Mouse (Mus musculus): ENCODE data around the gene Tex26. TPM values are rescaled to one million over a fixed set of nuclear protein-coding genes. Genes with fewer than 3 reads are reported as not detected.

The Tex26 gene
- total and polyA plus RNA-seq, 3 experiments, result not detected

- no peak for DNase-seq (ENCODE audit: extremely low read depth)
- TF ChIP-seq CHD1 (IDR thresholded peaks at IDR 0.05; ENCODE audit: low read depth, low read length), result no peak
- no peak for TF ChIP-seq NRF1 (IDR thresholded peaks at IDR 0.05; ENCODE audit: low read depth, low read length)
- peak; percentile 35; the same call in 1 of the 2 replicates for TF ChIP-seq TCF12 (IDR thresholded peaks at IDR 0.05; ENCODE audit: low read depth, low read length)
- TF ChIP-seq JUND (conservative IDR thresholded peaks at IDR 0.05; ENCODE audit: low read depth, low read length), result peak; percentile 54
- no peak for TF ChIP-seq BHLHE40 (IDR thresholded peaks at IDR 0.05; ENCODE audit: low read depth, low read length)
- TF ChIP-seq EP300 (IDR thresholded peaks at IDR 0.05; ENCODE audit: low read length), result no peak
- TF ChIP-seq JUN (IDR thresholded peaks at IDR 0.05; ENCODE audit: insufficient read depth, low read depth, low read length), result 0 out of 2 replicates have a peak, but pooled peaks have one; percentile 19
These were observed 12.0 kb upstream of the Tex26 start for GRCm38 (mm10) chr5:149427277-149428060.

GRCm38 (mm10) chr5:149428347-149428746 lies 11.1 kb upstream of the Tex26 start:
- DNase-seq (ENCODE audit: extremely low read depth), result peak; percentile 40
- 0 out of 2 replicates have a peak overlapping the region, but pooled peaks have one; percentile 40 for H3K4me2 ChIP-seq (ENCODE audit: insufficient read depth, low read depth, poor library complexity, severe bottlenecking)
- H3K79me2 ChIP-seq (replicated peaks; ENCODE audit: control insufficient read depth, extremely low read depth, insufficient read depth, poor library complexity, severe bottlenecking), result no peaks in the 10 kb centered on the region
- in situ Hi-C loops (cut with MboI; ENCODE audit: low pct_ligation_motif_present, low pct_unique_long_range_greater_than_20kb, low sequenced_read_pairs) (no loop called here), dilution Hi-C loops (cut with MboI; ENCODE audit: extremely low pct_ligation_motif_present, extremely low pct_unique_long_range_greater_than_20kb, low sequenced_read_pairs) (no loop called here)
- 0 out of 2 replicates have a peak, but pooled peaks have one; percentile 7 for TF ChIP-seq ZNF384 (IDR thresholded peaks at IDR 0.05; ENCODE audit: low read depth, low read length)
- no peak for TF ChIP-seq SMC3 (IDR thresholded peaks at IDR 0.05; ENCODE audit: low read depth, low read length)
- peak; percentile 62 for TF ChIP-seq ELF1 (IDR thresholded peaks at IDR 0.05; ENCODE audit: low read depth, low read length)
- TF ChIP-seq POLR2A (IDR thresholded peaks at IDR 0.05; ENCODE audit: low read depth, low read length), result no peak
- H3K36me3 ChIP-seq (replicated peaks in 1 of 2; ENCODE audit: control insufficient read depth in 1 of 2, insufficient read depth in 1 of 2, low read length in 1 of 2), result no peaks in the 10 kb centered on the region
- H3K4me1 ChIP-seq (ENCODE audit: control insufficient read depth in 1 of 2, insufficient read depth in 2 of 2), result peaks cover 0 to 33% of the 10 kb centered on the region in 2 experiments; a peak in 3 of 4 replicates
- no peak overlapping the region for H3K27ac ChIP-seq (ENCODE audit: insufficient read depth, low read depth)
- no peak overlapping the region for H3K4me3 ChIP-seq (replicated peaks in 1 of 3; ENCODE audit: low read depth in 2 of 3, low read length in 2 of 3, poor library complexity in 1 of 3)
- peaks cover 1% of the 10 kb centered on the region for H3K27me3 ChIP-seq (replicated peaks)
- H3K9me3 ChIP-seq (replicated peaks; ENCODE audit: low read length), result no peaks in the 10 kb centered on the region
- no peak overlapping the region for H3K9ac ChIP-seq (ENCODE audit: insufficient read depth, low read depth)

More at GRCm38 (mm10) chr5:149427277-149428060, 12.0 kb upstream of the Tex26 start:
- H3K79me2 ChIP-seq (replicated peaks; ENCODE audit: control insufficient read depth, extremely low read depth, insufficient read depth, poor library complexity, severe bottlenecking), result no peaks in the 10 kb centered on the region
- dilution Hi-C loops (cut with MboI; ENCODE audit: extremely low pct_ligation_motif_present, extremely low pct_unique_long_range_greater_than_20kb, low sequenced_read_pairs), result no loop called here
- no peaks in the 10 kb centered on the region for H3K36me3 ChIP-seq (replicated peaks in 1 of 2; ENCODE audit: control insufficient read depth in 1 of 2, insufficient read depth in 1 of 2, low read length in 1 of 2)
- in situ Hi-C loops (cut with MboI; ENCODE audit: low pct_ligation_motif_present, low pct_unique_long_range_greater_than_20kb, low sequenced_read_pairs), result no loop called here
- H3K9me3 ChIP-seq (replicated peaks; ENCODE audit: low read length), result no peaks in the 10 kb centered on the region
- H3K4me3 ChIP-seq (replicated peaks in 1 of 3; ENCODE audit: low read depth in 2 of 3, low read length in 2 of 3, poor library complexity in 1 of 3), result no peak overlapping the region
- no peak overlapping the region for H3K4me2 ChIP-seq (ENCODE audit: insufficient read depth, low read depth, poor library complexity, severe bottlenecking)
- peaks cover 1% of the 10 kb centered on the region for H3K27me3 ChIP-seq (replicated peaks)
- H3K27ac ChIP-seq (ENCODE audit: insufficient read depth, low read depth), result no peak overlapping the region
- H3K9ac ChIP-seq (ENCODE audit: insufficient read depth, low read depth), result no peak overlapping the region
- peaks cover 0 to 33% of the 10 kb centered on the region in 2 experiments; a peak in 3 of 4 replicates for H3K4me1 ChIP-seq (ENCODE audit: control insufficient read depth in 1 of 2, insufficient read depth in 2 of 2)

GRCm38 (mm10) chr5:149428810-149429255 lies 10.6 kb upstream of the Tex26 start:
- Histone ChIP-seq H3K9ac (ENCODE audit: insufficient read depth, low read depth) (no peak overlapping the region), H3K36me3 (replicated peaks in 1 of 2; ENCODE audit: control insufficient read depth in 1 of 2, insufficient read depth in 1 of 2, low read length in 1 of 2) (no peaks in the 10 kb centered on the region), H3K27me3 (replicated peaks) (peaks cover 1% of the 10 kb centered on the region), H3K9me3 (replicated peaks; ENCODE audit: low read length) (no peaks in the 10 kb centered on the region), H3K4me2 (ENCODE audit: insufficient read depth, low read depth, poor library complexity, severe bottlenecking) (no peak overlapping the region), H3K4me1 (ENCODE audit: control insufficient read depth in 1 of 2, insufficient read depth in 2 of 2) (peaks cover 0 to 33% of the 10 kb centered on the region in 2 experiments; a peak in 3 of 4 replicates), H3K4me3 (replicated peaks in 1 of 3; ENCODE audit: low read depth in 2 of 3, low read length in 2 of 3, poor library complexity in 1 of 3) (no peak overlapping the region), H3K27ac (ENCODE audit: insufficient read depth, low read depth) (no peak overlapping the region), H3K79me2 (replicated peaks; ENCODE audit: control insufficient read depth, extremely low read depth, insufficient read depth, poor library complexity, severe bottlenecking) (no peaks in the 10 kb centered on the region)
- in situ Hi-C loops (cut with MboI; ENCODE audit: low pct_ligation_motif_present, low pct_unique_long_range_greater_than_20kb, low sequenced_read_pairs) (no loop called here), dilution Hi-C loops (cut with MboI; ENCODE audit: extremely low pct_ligation_motif_present, extremely low pct_unique_long_range_greater_than_20kb, low sequenced_read_pairs) (no loop called here)
- peak; percentile 29 for DNase-seq (ENCODE audit: extremely low read depth)
- TF ChIP-seq RAD21 (IDR thresholded peaks at IDR 0.05; ENCODE audit: low read depth, low read length) (no peak), SIN3A (IDR thresholded peaks at IDR 0.05; ENCODE audit: low read length) (no peak), MAX (IDR thresholded peaks at IDR 0.05; ENCODE audit: low read length) (no peak), GABPA (IDR thresholded peaks at IDR 0.05; ENCODE audit: insufficient replicate concordance, low read depth, low read length) (no peak), JUND (conservative IDR thresholded peaks at IDR 0.05; ENCODE audit: low read depth, low read length) (no peak), CHD2 (IDR thresholded peaks at IDR 0.05; ENCODE audit: low read length) (no peak), MYC (IDR thresholded peaks at IDR 0.05; ENCODE audit: low read depth, low read length) (no peak), USF2 (conservative IDR thresholded peaks at IDR 0.05; ENCODE audit: low read depth, low read length) (no peak), POLR2A (IDR thresholded peaks at IDR 0.05; ENCODE audit: low read depth, low read length) (no peak), MEF2A (IDR thresholded peaks at IDR 0.05; ENCODE audit: borderline replicate concordance, low read depth, low read length) (no peak), ZKSCAN1 (IDR thresholded peaks at IDR 0.05; ENCODE audit: borderline replicate concordance, low read depth, low read length) (no peak), ZC3H11A (IDR thresholded peaks at IDR 0.05; ENCODE audit: low read depth, low read length) (no peak), SMC3 (IDR thresholded peaks at IDR 0.05; ENCODE audit: low read depth, low read length) (no peak), ETS1 (conservative IDR thresholded peaks at IDR 0.05; ENCODE audit: low read depth, low read length) (no peak)
